Mouse (Mus musculus): ENCODE results near the gene Kat5. TPM values are rescaled to one million over a fixed set of nuclear protein-coding genes. Genes with fewer than 3 reads are reported as not detected.
A peak's percentile ranks its signal among the peaks of the same experiment; 100 is the strongest.

The Kat5 gene
- polyA plus RNA-seq, 1 experiment from 2014 or later, result 79.7 TPM

GRCm38 (mm10) chr19:5589159-5589558, 20.9 kb downstream of the Kat5 start:
- Histone ChIP-seq H3K27ac (no peak overlapping the region), H3K27me3 (no peaks in the 10 kb centered on the region), H3K4me1 (replicated peaks) (no peaks in the 10 kb centered on the region), H3K36me3 (no peaks in the 10 kb centered on the region), H3K9ac (no peak overlapping the region), H3K4me2 (no peak overlapping the region), H3K9me3 (no peaks in the 10 kb centered on the region), H3K4me3 (no peak overlapping the region)
- ATAC-seq (ENCODE audit: low FRiP score), result no peak
- 76% methylated on average over 9 of the region's 9 CpGs for WGBS

- WGBS, result 79% methylated on average over 2 of the region's 2 CpGs
- ATAC-seq (ENCODE audit: low FRiP score), result no peak
- no peaks in the 10 kb centered on the region for H3K27me3 ChIP-seq
- no peak overlapping the region for H3K9ac ChIP-seq
- no peaks in the 10 kb centered on the region for H3K4me1 ChIP-seq (replicated peaks)
- no peak overlapping the region for H3K4me3 ChIP-seq
- no peaks in the 10 kb centered on the region for H3K9me3 ChIP-seq
- no peak overlapping the region for H3K4me2 ChIP-seq
- H3K36me3 ChIP-seq, result no peaks in the 10 kb centered on the region
- H3K27ac ChIP-seq, result no peak overlapping the region
Measured at GRCm38 (mm10) chr19:5581995-5582394, 28.0 kb downstream of the Kat5 start.

- 92% methylated on average over 6 of the region's 6 CpGs for WGBS
- no peaks in the 10 kb centered on the region for H3K27me3 ChIP-seq
Measured at GRCm38 (mm10) chr19:5580776-5581175, 29.3 kb downstream of the Kat5 start.

DNA sequence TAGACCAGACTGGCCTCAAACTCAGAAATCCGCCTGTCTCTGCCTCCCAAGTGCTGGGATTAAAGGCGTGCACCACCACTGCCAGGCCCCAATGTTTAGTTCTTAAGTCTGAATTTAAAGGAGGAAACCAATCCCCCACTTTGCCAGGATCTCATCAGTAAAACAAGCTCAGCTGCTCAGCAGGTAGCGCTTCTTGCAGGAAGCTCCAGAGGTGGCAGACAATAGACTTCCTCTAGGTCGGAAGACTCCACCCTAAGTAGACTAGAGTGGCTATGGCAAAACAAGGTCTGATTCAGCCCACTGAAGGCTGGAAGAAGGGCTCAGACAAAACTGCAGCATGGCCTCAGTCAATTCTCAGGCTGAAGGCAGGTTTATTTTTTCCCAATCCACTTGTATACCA, 30.1 kb downstream of the Kat5 start:
- no peak for ATAC-seq (ENCODE audit: low FRiP score)
- no peak overlapping the region for H3K9ac ChIP-seq
- H3K27ac ChIP-seq, result no peak overlapping the region
- no peak overlapping the region for H3K4me2 ChIP-seq
- no peaks in the 10 kb centered on the region for H3K4me1 ChIP-seq (replicated peaks)
- no peaks in the 10 kb centered on the region for H3K27me3 ChIP-seq
- no peaks in the 10 kb centered on the region for H3K36me3 ChIP-seq
- WGBS, result 78% methylated on average over 4 of the region's 4 CpGs
- no peak overlapping the region for H3K4me3 ChIP-seq
- no peaks in the 10 kb centered on the region for H3K9me3 ChIP-seq

More at GRCm38 (mm10) chr19:5580776-5581175, 29.3 kb downstream of the Kat5 start:
- ATAC-seq (ENCODE audit: low FRiP score), result no peak
- Histone ChIP-seq H3K4me3 (no peak overlapping the region), H3K9me3 (no peaks in the 10 kb centered on the region), H3K4me2 (no peak overlapping the region), H3K4me1 (replicated peaks) (no peaks in the 10 kb centered on the region), H3K9ac (no peak overlapping the region), H3K27ac (no peak overlapping the region), H3K36me3 (no peaks in the 10 kb centered on the region)

DNA sequence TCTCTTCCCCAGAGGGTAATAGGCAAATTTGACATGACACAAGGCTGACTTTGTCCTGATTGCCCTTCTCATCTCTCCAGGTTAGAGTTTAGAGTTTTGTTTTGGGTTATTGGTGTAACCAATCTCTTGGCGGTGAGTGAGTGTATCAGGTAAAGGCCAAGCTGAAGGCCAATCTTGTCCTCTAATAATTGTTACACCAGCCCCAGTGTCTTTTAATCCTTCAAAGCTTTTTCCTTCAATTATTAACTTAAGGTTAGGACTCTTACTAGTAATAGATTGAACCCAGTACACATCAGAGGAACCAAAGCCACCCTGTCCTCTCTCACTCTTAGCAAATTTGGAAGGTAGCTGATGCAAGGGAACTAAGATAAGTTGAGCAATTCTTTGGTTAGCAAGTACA, 34.7 kb downstream of the Kat5 start:
- Histone ChIP-seq H3K27me3 (peaks cover 3% of the 10 kb centered on the region; the same call in 1 of the 2 replicates), H3K4me2 (no peak overlapping the region), H3K4me3 (no peak overlapping the region), H3K27ac (no peak overlapping the region), H3K36me3 (peaks cover 9% of the 10 kb centered on the region), H3K9me3 (no peaks in the 10 kb centered on the region), H3K4me1 (replicated peaks) (no peaks in the 10 kb centered on the region), H3K9ac (no peak overlapping the region)
- ATAC-seq (ENCODE audit: low FRiP score), result no peak
- WGBS, result 97% methylated on average over 1 of the region's 1 CpGs

- 87% methylated on average over 19 of the region's 19 CpGs for WGBS
Measured at GRCm38 (mm10) chr19:5572331-5573125, 37.5 kb downstream of the Kat5 start.

DNA sequence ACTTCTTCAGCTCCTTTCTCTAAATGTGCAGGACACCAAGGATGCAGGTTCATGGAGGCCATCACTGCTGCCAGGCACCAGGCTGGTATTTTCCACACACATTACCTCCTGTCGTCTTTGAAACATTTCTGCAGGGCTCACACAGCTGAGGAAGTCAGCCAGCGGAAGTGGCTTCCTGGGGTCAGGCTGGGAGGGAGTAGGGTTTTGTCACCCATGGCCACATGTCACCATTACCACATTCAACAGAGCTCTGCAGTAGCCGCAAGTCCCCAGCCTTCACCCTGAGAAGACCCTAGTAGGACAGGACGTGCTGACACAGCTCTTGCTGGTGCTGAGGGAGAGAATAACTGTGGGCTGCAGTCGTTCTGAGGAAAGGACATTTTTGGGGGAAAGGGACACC, 38.2 kb downstream of the Kat5 start:
- H3K9ac ChIP-seq, result no peak overlapping the region
- no peaks in the 10 kb centered on the region for H3K9me3 ChIP-seq
- WGBS, result 77% methylated on average over 5 of the region's 5 CpGs
- peaks cover 13% of the 10 kb centered on the region; the same call in 1 of the 2 replicates for H3K27me3 ChIP-seq
- no peak overlapping the region for H3K4me3 ChIP-seq
- no peak overlapping the region for H3K4me2 ChIP-seq
- ATAC-seq (ENCODE audit: low FRiP score), result no peak
- no peak overlapping the region for H3K27ac ChIP-seq
- H3K4me1 ChIP-seq (replicated peaks), result peaks cover 24% of the 10 kb centered on the region
- peaks cover 20% of the 10 kb centered on the region for H3K36me3 ChIP-seq

More at GRCm38 (mm10) chr19:5572331-5573125, 37.5 kb downstream of the Kat5 start:
- peaks cover 17% of the 10 kb centered on the region for H3K4me1 ChIP-seq (replicated peaks)
- H3K9ac ChIP-seq, result no peak overlapping the region
- no peak for ATAC-seq (ENCODE audit: low FRiP score)
- peaks cover 13% of the 10 kb centered on the region; the same call in 1 of the 2 replicates for H3K27me3 ChIP-seq
- no peak overlapping the region for H3K4me3 ChIP-seq
- H3K36me3 ChIP-seq, result peaks cover 20% of the 10 kb centered on the region
- H3K9me3 ChIP-seq, result no peaks in the 10 kb centered on the region
- no peak overlapping the region for H3K4me2 ChIP-seq
- H3K27ac ChIP-seq, result no peak overlapping the region

DNA sequence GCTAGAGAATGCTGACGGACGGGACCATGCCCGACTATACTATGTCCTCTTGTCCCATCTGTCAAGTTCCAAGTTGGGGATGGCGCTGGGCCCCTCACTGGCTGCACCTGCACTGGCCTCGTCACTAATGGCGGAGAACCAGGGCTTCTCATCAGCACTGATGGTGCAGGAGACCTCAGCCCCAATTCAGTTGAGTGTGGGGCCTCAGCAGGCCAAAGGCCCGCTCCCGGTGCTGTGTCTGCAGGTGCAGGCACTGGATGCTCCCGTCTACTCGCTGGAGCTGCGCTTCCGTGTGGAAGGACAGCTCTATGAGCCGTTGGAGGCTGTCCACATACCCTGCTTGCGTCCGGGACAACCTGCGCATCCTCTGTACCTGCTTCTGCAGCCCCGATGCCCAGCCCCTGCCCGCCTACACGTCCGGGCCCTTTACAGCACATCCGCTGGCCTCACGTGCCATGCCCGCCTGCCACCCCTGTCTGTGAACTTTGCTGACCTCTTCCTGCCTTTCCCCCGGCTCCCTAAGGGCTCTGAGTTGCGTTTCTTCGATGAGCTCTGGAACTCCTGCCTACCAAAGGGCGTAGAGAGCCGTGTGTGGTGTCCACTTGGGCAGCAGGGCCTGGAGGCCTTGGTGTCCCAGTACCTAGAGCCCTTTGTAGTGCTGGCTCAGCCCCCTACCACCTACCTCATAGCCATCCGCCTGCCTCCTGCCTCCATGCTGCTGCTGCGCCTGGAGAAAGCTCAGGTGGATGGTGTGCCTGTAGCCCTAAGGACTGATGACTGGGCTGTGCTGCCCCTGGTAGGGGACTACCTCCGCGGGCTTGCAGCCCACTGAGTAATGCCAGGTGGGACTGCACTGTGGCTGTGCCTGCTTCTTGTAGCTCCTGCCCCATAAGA, 39.4 kb downstream of the Kat5 start:
- no peak for ATAC-seq (ENCODE audit: low FRiP score)
- Histone ChIP-seq H3K9me3 (no peaks in the 10 kb centered on the region), H3K4me3 (no peak overlapping the region), H3K9ac (no peak overlapping the region), H3K27me3 (peaks cover 25% of the 10 kb centered on the region), H3K36me3 (peaks cover 20% of the 10 kb centered on the region), H3K4me1 (replicated peaks) (peaks cover 29% of the 10 kb centered on the region), H3K4me2 (no peak overlapping the region), H3K27ac (no peak overlapping the region)
- WGBS, result 89% methylated on average over 32 of the region's 32 CpGs

- peaks cover 35% of the 10 kb centered on the region for H3K27me3 ChIP-seq
- H3K36me3 ChIP-seq, result peaks cover 20% of the 10 kb centered on the region
- H3K4me2 ChIP-seq, result no peak overlapping the region
- H3K4me3 ChIP-seq, result no peak overlapping the region
- H3K9ac ChIP-seq, result 0 out of 2 replicates have a peak overlapping the region, but pooled peaks have one; percentile 62
- no peak for ATAC-seq (ENCODE audit: low FRiP score)
- peaks cover 29% of the 10 kb centered on the region for H3K4me1 ChIP-seq (replicated peaks)
- H3K27ac ChIP-seq, result no peak overlapping the region
- 95% methylated on average over 10 of the region's 10 CpGs for WGBS
- no peaks in the 10 kb centered on the region for H3K9me3 ChIP-seq
Measured at GRCm38 (mm10) chr19:5569521-5569920, 40.5 kb downstream of the Kat5 start.

- WGBS, result 8% methylated on average over 27 of the region's 27 CpGs
- H3K27me3 ChIP-seq, result peaks cover 44% of the 10 kb centered on the region
- H3K9ac ChIP-seq, result peak overlapping the region; percentile 85
- ATAC-seq (ENCODE audit: low FRiP score), result peak; percentile 22
- H3K27ac ChIP-seq, result peak overlapping the region; percentile 89; the same call in 1 of the 2 replicates
- H3K4me2 ChIP-seq, result peak overlapping the region; percentile 86
- peak overlapping the region; percentile 69 for H3K4me3 ChIP-seq
- H3K4me1 ChIP-seq (replicated peaks), result peaks cover 29% of the 10 kb centered on the region
- H3K36me3 ChIP-seq, result peaks cover 20% of the 10 kb centered on the region
- no peaks in the 10 kb centered on the region for H3K9me3 ChIP-seq
Measured at GRCm38 (mm10) chr19:5568470-5569140, 41.4 kb downstream of the Kat5 start.

GRCm38 (mm10) chr19:5567534-5568469, 42.2 kb downstream of the Kat5 start, which contains the start of gene Ap5b1:
Gene Ap5b1 (plus strand): TSS chr19:5568025.
- no peaks in the 10 kb centered on the region for H3K9me3 ChIP-seq
- under 1% methylated on average over 93 of the region's 102 CpGs for WGBS
- H3K4me3 ChIP-seq, result peak within 1 kb of the TSS; percentile 69
- H3K27me3 ChIP-seq, result peaks cover 51% of the 10 kb centered on the region
- peaks cover 20% of the 10 kb centered on the region for H3K36me3 ChIP-seq
- peak within 1 kb of the TSS; percentile 85 for H3K9ac ChIP-seq
- peak; percentile 86 for ATAC-seq (ENCODE audit: low FRiP score)
- peaks cover 29% of the 10 kb centered on the region for H3K4me1 ChIP-seq (replicated peaks)
- peak within 1 kb of the TSS; percentile 86 for H3K4me2 ChIP-seq
- H3K27ac ChIP-seq, result peak within 1 kb of the TSS; percentile 89

Measured in hindbrain, embryonic 13.5 days (tissue).